Mouse (Mus musculus): Measurements from ENCODE around the gene Rab11fip3.

DNA sequence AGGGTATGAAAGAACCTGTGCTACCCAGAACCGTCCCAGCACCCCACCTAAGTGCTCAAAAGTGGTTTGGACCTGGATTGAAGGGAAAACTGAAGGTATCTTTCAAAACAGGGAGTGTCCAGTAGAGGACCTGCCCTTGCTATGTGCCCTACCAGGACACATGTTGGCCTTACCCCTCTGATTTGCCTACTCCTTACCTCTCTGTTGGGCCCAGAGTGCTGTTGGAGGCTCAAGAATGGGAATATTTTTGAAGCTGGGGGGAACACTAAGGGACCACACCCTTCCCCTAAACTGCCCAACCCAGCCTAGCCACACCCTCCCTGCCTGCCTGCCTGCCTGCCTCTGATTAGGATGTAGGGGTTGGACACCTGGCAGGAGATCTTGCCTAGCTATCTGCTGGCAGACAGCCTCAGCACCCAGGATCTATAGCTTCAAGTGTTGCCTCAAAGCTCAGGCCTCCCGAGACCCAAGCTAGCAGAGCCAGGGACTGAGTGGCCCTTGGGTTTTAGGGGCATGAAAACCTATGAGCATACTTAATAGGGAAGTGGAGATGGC lies 126.7 kb downstream of the Rab11fip3 start:
- no peak for TF ChIP-seq POLR2A (IDR thresholded peaks at IDR 0.05; ENCODE audit: control insufficient read depth, extremely low read depth, insufficient read depth, low read length, poor library complexity)
- TF ChIP-seq CTCF (IDR thresholded peaks at IDR 0.05; ENCODE audit: borderline replicate concordance, control insufficient read depth, extremely low read depth, insufficient read depth, low read length, poor library complexity) = no peak
